Mouse (Mus musculus): ENCODE data around the gene Dffa. TPM values are rescaled to one million over a fixed set of nuclear protein-coding genes. Genes with fewer than 3 reads are reported as not detected.
"Not testable (repeated sequence)": the region's sequence is repeated elsewhere in the genome, so short reads cannot be mapped to it uniquely, and the experiment has no call there.

Dffa gene
- polyA plus RNA-seq, 1 experiment from 2014 or later = 23.3 TPM

DNA sequence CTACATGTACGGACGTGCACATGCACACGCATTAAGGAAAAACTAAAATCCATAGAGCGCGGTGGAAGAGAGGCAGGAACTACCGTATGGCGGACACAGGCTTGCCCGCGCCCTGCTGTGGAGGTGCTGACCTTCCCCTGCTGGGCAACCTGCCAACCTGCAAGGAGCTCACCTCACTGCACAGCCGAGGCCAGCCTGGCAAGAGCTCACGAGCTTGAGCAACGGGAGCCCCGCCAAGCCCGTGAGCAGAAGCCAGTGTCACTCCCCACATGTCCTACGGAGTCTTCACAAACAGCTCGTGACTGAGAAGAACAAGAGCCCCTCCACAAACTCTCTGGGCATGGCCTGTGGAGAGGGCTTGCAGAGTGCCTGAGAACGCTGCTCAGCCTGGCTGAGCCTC lies 22.4 kb upstream of the Dffa start:
- Histone ChIP-seq H3K4me2 (ENCODE audit: low read length) (no peak overlapping the region), H3K4me1 (ENCODE audit: control insufficient read depth, insufficient read depth, low read length) (no peaks in the 10 kb centered on the region), H3K9me3 (replicated peaks; ENCODE audit: control insufficient read depth, low read length, poor library complexity, severe bottlenecking) (no peaks in the 10 kb centered on the region), H3K9ac (ENCODE audit: low read depth, low read length) (no peak overlapping the region), H3K27ac (ENCODE audit: low read length) (no peak overlapping the region), H3K4me3 (ENCODE audit: low read depth, low read length) (no peak overlapping the region), H3K27me3 (ENCODE audit: control insufficient read depth, insufficient read depth, low read depth, low read length) (no peaks in the 10 kb centered on the region), H3K36me3 (ENCODE audit: control insufficient read depth, insufficient read depth, low read length) (no peaks in the 10 kb centered on the region)
- WGBS = 67% methylated on average over 17 of the region's 17 CpGs
- ATAC-seq = no peak

DNA sequence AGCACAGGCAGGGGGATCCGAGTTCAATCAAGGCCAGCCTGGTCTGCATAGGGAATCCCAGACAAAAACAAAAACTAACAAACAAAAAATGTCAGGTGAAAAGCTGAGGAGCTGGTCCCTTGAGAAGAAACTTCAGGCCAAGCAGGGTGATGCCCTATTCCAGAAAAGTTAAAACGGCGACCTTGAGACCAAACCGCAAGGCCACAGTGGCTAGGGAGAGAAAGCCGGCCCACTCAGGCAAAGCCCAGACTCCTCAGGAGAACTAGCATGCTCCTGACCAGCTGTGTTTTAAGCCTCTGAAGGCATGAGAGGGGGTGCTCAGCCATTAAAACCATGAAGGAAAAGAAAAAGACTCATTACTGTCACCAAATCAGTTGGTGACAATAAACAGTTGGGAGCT lies 18.6 kb upstream of the Dffa start:
- no peak for ATAC-seq
- no peaks in the 10 kb centered on the region for H3K27me3 ChIP-seq (ENCODE audit: control insufficient read depth, insufficient read depth, low read depth, low read length)
- 78% methylated on average over 5 of the region's 5 CpGs for WGBS
- no peak overlapping the region for H3K4me2 ChIP-seq (ENCODE audit: low read length)
- no peak overlapping the region for H3K27ac ChIP-seq (ENCODE audit: low read length)
- H3K4me3 ChIP-seq (ENCODE audit: low read depth, low read length) = no peak overlapping the region
- H3K36me3 ChIP-seq (ENCODE audit: control insufficient read depth, insufficient read depth, low read length) = no peaks in the 10 kb centered on the region
- no peaks in the 10 kb centered on the region for H3K9me3 ChIP-seq (replicated peaks; ENCODE audit: control insufficient read depth, low read length, poor library complexity, severe bottlenecking)
- no peak overlapping the region for H3K9ac ChIP-seq (ENCODE audit: low read depth, low read length)
- H3K4me1 ChIP-seq (ENCODE audit: control insufficient read depth, insufficient read depth, low read length) = no peaks in the 10 kb centered on the region

DNA sequence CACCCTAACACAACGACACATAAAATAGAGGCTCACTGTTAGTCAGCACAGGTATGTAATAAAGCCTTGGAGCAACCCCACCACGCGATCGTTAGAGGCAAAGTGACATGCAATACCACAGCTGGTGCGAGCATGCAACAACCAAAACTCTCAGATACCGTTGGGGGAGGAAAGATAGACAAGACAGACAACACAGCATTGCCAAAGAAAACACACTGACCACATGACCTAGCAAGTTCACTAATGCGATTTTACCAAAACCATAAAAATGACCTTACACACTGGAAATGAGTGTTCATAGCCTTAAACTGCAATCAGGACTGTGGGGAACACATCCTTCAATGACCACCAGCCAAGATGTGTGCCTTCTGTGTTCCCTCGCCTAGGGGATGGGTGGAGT lies 12.6 kb upstream of the Dffa start:
- ATAC-seq = no peak
- H3K4me2 ChIP-seq (ENCODE audit: low read length) = no peak overlapping the region
- no peaks in the 10 kb centered on the region for H3K4me1 ChIP-seq (ENCODE audit: control insufficient read depth, insufficient read depth, low read length)
- H3K9ac ChIP-seq (ENCODE audit: low read depth, low read length) = no peak overlapping the region
- 90% methylated on average over 8 of the region's 8 CpGs for WGBS
- H3K27me3 ChIP-seq (ENCODE audit: control insufficient read depth, insufficient read depth, low read depth, low read length) = no peaks in the 10 kb centered on the region
- H3K9me3 ChIP-seq (replicated peaks; ENCODE audit: control insufficient read depth, low read length, poor library complexity, severe bottlenecking) = no peaks in the 10 kb centered on the region
- H3K36me3 ChIP-seq (ENCODE audit: control insufficient read depth, insufficient read depth, low read length) = peaks cover 2% of the 10 kb centered on the region; the same call in 1 of the 2 replicates
- no peak overlapping the region for H3K4me3 ChIP-seq (ENCODE audit: low read depth, low read length)
- H3K27ac ChIP-seq (ENCODE audit: low read length) = no peak overlapping the region

DNA sequence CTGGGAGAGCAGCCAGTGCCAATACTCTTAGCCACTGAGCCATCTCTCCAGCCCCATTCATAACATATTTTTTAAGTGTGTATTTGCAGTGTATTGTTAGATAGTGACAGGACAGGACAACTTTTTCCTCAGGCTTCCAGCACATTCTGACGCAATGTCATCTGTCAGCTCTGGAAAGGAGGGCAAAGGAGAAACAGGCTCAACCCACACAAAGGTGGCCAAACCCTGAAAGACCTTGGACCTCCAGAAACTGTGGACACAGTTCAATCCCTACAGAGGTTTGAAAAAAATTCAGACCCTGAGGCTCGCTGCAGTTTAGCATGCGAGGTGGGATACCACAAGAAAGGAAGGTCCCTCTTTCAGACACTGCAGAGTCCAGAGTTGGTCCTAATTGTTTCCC lies 6.0 kb upstream of the Dffa start:
- no peak overlapping the region for H3K4me3 ChIP-seq (ENCODE audit: low read depth, low read length)

DNA sequence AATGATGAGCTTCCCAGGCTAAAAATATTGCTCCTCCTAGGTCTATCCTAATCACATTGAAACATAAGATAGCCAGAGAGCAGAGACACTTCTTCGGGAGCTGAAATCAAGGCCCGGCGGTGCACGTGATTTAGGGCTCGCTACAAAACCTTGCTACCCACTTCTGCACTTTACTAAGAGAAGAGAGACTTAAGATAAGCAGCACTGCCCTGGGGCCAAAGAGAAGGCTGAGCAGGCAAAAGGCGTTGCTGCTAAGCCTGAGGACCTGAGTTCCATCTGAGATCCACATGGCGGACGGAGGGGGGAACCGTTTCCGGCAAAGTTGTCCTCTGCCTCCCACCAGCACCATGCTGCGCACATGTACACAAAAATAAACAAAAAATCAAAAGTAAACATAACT lies 5.4 kb upstream of the Dffa start:
- 27% methylated on average over 11 of the region's 11 CpGs for WGBS

More for the DNA sequence above, 6.0 kb upstream of the Dffa start:
- H3K4me1 ChIP-seq (ENCODE audit: control insufficient read depth, insufficient read depth, low read length) = peaks cover 10% of the 10 kb centered on the region
- no peaks in the 10 kb centered on the region for H3K27me3 ChIP-seq (ENCODE audit: control insufficient read depth, insufficient read depth, low read depth, low read length)
- H3K9ac ChIP-seq (ENCODE audit: low read depth, low read length) = no peak overlapping the region
- H3K27ac ChIP-seq (ENCODE audit: low read length) = no peak overlapping the region
- H3K36me3 ChIP-seq (ENCODE audit: control insufficient read depth, insufficient read depth, low read length) = no peaks in the 10 kb centered on the region
- H3K9me3 ChIP-seq (replicated peaks; ENCODE audit: control insufficient read depth, low read length, poor library complexity, severe bottlenecking) = no peaks in the 10 kb centered on the region
- 86% methylated on average over 3 of the region's 3 CpGs for WGBS
- ATAC-seq = no peak
- H3K4me2 ChIP-seq (ENCODE audit: low read length) = peak overlapping the region; percentile 98; the same call in 1 of the 2 replicates

DNA sequence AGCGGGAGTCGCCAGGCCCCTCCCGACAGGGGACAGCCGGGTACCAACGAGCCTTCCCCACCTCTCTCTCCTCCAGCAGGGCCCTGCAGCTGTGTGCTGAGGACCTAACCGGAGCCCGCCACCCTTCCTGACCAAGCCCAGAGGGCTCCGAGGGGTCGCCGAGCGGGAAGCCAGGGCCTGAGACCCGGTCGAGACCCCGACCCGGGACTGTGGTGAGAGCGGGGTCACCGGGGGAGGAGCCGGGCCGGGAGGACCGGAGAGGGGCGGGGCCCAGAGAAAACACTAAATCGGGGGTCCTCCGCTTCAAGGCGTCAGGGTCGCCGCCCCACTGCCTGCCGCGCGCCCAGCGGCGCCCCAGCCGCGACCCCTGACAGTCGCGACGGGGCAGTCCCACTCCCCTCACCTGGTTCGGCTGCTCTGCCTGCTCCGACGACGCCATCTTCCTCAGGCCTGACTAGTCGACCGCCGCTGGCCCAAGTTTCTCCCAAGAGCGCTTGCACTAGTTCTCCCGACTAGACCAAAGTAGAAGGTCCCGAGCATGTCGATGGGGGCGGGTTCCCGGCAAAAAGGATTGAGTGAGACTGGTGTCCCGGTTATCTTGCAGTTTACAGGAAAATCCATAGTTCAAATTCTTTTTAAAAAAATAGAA lies 4.5 kb upstream of the Dffa start, which contains the start of gene Pex14:
Pex14 (minus strand) TSS at position 508 of the 649 bp plus-strand sequence.
- H3K4me1 ChIP-seq (ENCODE audit: control insufficient read depth, insufficient read depth, low read length) = peaks cover 11% of the 10 kb centered on the region
- H3K9ac ChIP-seq (ENCODE audit: low read depth, low read length) = peak within 1 kb of the TSS; percentile 95
- H3K4me2 ChIP-seq (ENCODE audit: low read length) = peak within 1 kb of the TSS; percentile 98
- peak; percentile 75 for ATAC-seq
- 0% methylated on average over 49 of the region's 50 CpGs for WGBS
- H3K27ac ChIP-seq (ENCODE audit: low read length) = peak within 1 kb of the TSS; percentile 58
- no peaks in the 10 kb centered on the region for H3K36me3 ChIP-seq (ENCODE audit: control insufficient read depth, insufficient read depth, low read length)
- peak within 1 kb of the TSS; percentile 100 for H3K4me3 ChIP-seq (ENCODE audit: low read depth, low read length)
- no peaks in the 10 kb centered on the region for H3K27me3 ChIP-seq (ENCODE audit: control insufficient read depth, insufficient read depth, low read depth, low read length)
- no peaks in the 10 kb centered on the region for H3K9me3 ChIP-seq (replicated peaks; ENCODE audit: control insufficient read depth, low read length, poor library complexity, severe bottlenecking)

More for the DNA sequence above, 5.4 kb upstream of the Dffa start:
- H3K4me1 ChIP-seq (ENCODE audit: control insufficient read depth, insufficient read depth, low read length) = peaks cover 10% of the 10 kb centered on the region
- no peak overlapping the region for H3K27ac ChIP-seq (ENCODE audit: low read length)
- peak overlapping the region; percentile 100 for H3K4me3 ChIP-seq (ENCODE audit: low read depth, low read length)
- ATAC-seq = no peak
- H3K27me3 ChIP-seq (ENCODE audit: control insufficient read depth, insufficient read depth, low read depth, low read length) = no peaks in the 10 kb centered on the region
- H3K9ac ChIP-seq (ENCODE audit: low read depth, low read length) = peak overlapping the region; percentile 95
- peak overlapping the region; percentile 98 for H3K4me2 ChIP-seq (ENCODE audit: low read length)
- H3K9me3 ChIP-seq (replicated peaks; ENCODE audit: control insufficient read depth, low read length, poor library complexity, severe bottlenecking) = no peaks in the 10 kb centered on the region
- H3K36me3 ChIP-seq (ENCODE audit: control insufficient read depth, insufficient read depth, low read length) = no peaks in the 10 kb centered on the region

DNA sequence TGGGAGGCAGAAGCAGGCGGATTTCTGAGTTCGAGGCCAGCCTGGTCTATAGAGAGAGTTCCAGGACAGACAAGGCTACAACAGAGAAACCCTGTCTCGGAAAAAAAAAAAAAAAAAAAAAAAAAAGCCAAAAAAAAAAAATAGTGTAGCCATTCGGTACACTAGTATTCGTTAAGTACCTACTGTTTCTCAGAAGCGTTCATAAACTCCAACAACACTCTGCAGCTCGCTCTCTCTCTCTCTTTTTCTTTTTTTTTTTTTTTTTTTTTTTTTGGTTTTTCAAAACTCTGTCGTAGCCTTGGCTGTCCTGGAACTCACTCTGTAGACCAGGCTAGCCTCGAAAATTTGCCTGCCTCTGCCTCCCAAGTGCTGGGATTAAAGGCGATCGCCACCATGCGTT lies 3.5 kb upstream of the Dffa start:
- H3K27ac ChIP-seq (ENCODE audit: low read length); H3K27me3 ChIP-seq (ENCODE audit: control insufficient read depth, insufficient read depth, low read depth, low read length); H3K9me3 ChIP-seq (replicated peaks; ENCODE audit: control insufficient read depth, low read length, poor library complexity, severe bottlenecking); H3K4me3 ChIP-seq (ENCODE audit: low read depth, low read length); H3K9ac ChIP-seq (ENCODE audit: low read depth, low read length); ATAC-seq; H3K4me2 ChIP-seq (ENCODE audit: low read length); H3K36me3 ChIP-seq (ENCODE audit: control insufficient read depth, insufficient read depth, low read length): not testable (repeated sequence)
- peaks cover 18% of the 10 kb centered on the region for H3K4me1 ChIP-seq (ENCODE audit: control insufficient read depth, insufficient read depth, low read length)
- 86% methylated on average over 12 of the region's 12 CpGs for WGBS

DNA sequence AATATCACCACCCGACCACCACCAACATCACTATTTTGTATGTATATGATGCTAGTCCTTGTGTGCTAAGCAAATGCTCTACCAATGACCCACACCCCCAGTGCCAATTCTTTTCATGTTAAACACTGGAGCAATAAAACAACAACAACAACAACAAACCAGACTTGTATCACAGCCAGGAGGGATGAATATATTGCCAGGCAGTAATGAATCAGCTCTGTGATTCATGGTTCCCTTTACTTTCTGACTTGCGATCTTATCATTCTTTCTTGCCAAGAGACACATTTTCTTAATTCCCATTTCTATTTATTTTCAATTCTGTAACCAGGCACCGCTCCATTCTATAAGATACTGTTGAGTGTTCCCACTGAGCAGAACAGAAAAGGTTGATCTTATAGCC lies 2.5 kb upstream of the Dffa start:
- Histone ChIP-seq H3K4me2 (ENCODE audit: low read length) (no peak overlapping the region), H3K9ac (ENCODE audit: low read depth, low read length) (no peak overlapping the region), H3K27ac (ENCODE audit: low read length) (no peak overlapping the region), H3K36me3 (ENCODE audit: control insufficient read depth, insufficient read depth, low read length) (no peaks in the 10 kb centered on the region), H3K9me3 (replicated peaks; ENCODE audit: control insufficient read depth, low read length, poor library complexity, severe bottlenecking) (no peaks in the 10 kb centered on the region), H3K4me1 (ENCODE audit: control insufficient read depth, insufficient read depth, low read length) (peaks cover 18% of the 10 kb centered on the region), H3K4me3 (ENCODE audit: low read depth, low read length) (no peak overlapping the region), H3K27me3 (ENCODE audit: control insufficient read depth, insufficient read depth, low read depth, low read length) (no peaks in the 10 kb centered on the region)
- ATAC-seq = no peak
- 88% methylated on average over 3 of the region's 3 CpGs for WGBS

DNA sequence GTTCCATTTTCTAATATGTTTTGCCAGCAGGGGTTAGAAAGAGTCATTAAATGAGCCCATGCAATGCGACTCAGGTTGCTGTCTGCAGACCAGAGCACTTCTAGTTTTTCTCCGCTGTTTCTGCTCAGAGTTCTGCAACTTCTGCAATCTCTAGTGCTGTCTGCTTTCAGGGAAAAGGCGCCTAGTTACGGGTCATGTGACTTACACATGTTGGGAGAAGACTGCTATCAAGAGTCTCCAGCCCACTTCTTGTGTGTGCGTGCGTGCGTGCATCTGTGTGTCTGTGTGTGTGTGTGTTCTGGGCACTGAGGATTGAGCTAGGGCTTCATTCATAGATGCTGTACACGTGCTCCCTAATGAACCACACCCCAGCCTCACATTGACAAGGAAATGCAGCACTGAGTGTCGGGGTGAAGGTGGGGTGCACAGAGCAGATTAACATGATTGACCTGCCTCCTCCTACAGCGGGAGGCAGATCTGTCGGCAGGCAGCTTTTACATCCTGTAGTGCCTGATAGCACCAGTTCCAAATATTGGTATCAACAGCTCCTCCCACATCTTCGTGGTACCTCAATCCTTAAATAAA lies 16.1 kb downstream of the Dffa start:
- not testable (repeated sequence) for H3K4me1 ChIP-seq (ENCODE audit: control insufficient read depth, insufficient read depth, low read length); H3K9me3 ChIP-seq (replicated peaks; ENCODE audit: control insufficient read depth, low read length, poor library complexity, severe bottlenecking); H3K4me2 ChIP-seq (ENCODE audit: low read length); ATAC-seq; H3K9ac ChIP-seq (ENCODE audit: low read depth, low read length); H3K4me3 ChIP-seq (ENCODE audit: low read depth, low read length); H3K27ac ChIP-seq (ENCODE audit: low read length); H3K27me3 ChIP-seq (ENCODE audit: control insufficient read depth, insufficient read depth, low read depth, low read length)
- H3K36me3 ChIP-seq (ENCODE audit: control insufficient read depth, insufficient read depth, low read length) = peaks cover 14% of the 10 kb centered on the region; the same call in 1 of the 2 replicates
- 75% methylated on average over 12 of the region's 12 CpGs for WGBS
